Mouse (Mus musculus) neural tube, embryonic 10.5 days (tissue): ENCODE results near the gene Saa1.

Source experiments
- DNase-seq: peaks from one replicate; pipeline ENCODE4 v3.0.0-alpha.2; 2017; ENCODE audit warnings: low spot score; ENCODE audit errors: extremely low spot score

Gene Saa1

DNA sequence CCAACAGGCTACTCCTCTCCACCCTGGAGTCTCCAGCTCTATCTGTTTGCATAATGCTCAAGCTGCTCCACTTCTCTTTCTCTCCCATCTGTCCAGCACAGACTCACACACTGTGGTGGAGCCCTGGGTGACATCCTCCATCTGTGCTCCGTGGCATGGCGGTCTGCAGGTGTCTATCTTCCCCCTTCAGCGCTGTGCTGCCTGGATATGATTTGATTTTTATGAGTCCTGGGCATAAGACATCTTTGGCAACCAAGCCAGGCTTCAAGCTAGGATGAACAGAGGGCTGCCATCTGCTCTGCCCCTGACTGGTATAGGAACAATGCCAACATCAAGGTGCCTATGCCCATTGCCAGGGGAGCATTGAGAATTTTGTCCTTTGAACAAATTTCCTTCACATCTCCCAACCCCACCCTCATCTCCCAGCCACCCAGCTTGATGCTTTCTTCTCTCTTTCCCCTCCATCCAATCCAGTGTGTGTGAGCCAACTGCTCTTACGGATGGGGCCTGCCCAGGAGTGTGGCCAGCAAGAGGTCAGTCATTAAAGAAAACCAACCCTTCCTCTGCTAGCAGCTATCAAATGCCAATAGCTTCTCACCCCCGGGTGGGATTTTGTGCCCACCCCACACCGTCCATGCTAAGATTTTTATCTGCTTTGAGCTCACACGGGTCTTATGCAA is 24.0 kb downstream of the Saa1 start:
- no peak for DNase-seq

GRCm38 (mm10) chr7:46716897-46717296 is 25.9 kb downstream of the Saa1 start:
- no peak for DNase-seq

- no peak for DNase-seq
Measured at GRCm38 (mm10) chr7:46715600-46715999, 27.2 kb downstream of the Saa1 start, which contains the start of gene Saa3. Gene Saa3 (minus strand): TSS chr7:46715700.

DNA sequence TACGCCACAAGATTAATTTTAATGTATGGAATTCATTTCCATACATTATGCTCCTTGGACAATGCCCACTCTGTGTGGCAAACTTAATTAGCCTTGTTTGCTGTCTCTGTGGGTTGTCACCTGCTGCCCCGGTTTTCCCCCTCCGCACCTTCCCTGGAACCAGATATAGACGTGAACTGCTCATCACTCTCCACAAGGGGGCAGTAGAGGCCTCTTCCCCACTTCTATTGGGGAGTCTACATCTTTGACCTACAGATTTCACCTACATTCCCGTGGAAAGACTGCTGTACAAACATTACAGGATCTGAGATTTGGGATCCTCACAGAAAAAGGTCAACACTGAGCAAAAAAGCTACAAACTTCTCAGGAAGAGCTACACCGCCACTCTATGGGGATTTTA is 28.3 kb downstream of the Saa1 start:
- peak; percentile 42 for DNase-seq

DNA sequence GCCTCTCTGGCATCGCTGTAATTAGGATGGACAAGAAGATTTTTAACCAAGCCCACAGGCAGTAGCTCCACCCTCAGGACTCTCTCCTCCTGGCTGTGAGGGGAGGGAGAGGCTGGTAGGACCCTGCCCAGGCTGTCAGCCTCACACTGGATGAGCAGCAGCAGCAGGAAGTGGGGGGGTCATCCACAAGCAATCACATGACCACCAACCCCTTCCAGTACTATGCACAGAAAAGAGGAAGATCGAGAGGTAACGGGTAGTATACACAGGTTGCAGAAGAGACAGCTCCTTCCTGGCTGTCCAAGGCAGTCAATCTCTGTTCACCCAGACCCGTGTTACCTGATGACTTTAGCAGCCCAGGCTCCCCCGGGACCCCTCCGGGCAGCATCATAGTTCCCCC is 30.5 kb downstream of the Saa1 start:
- no peak for DNase-seq

DNA sequence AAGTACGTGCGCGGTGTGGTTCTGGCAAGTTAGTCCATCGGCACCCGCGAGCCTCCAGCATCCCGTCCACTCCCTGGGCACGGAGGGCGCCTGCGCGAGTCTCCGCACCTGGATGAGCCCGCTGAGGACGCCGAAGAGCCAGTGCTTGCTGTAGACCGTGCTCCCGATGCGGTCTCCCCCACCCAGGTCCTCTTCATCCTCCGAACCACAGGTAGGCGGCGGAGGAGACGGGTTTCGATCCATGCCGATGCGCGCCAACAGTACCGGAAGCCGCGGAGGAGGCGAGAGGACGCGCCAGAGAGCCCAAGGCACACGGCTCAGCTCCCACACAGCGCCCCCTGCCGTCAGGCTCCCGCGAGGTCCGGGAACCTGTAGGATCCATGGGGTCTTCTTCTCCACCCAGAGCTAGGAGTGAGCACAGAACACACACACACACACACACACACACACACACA is 32.4 kb downstream of the Saa1 start, which contains the start of gene Saal1:
Saal1 (minus strand) TSS at position 291 of the 455 bp plus-strand sequence.
- peak; percentile 99 for DNase-seq

- no peak for DNase-seq
Measured at GRCm38 (mm10) chr7:46700521-46701025, 42.2 kb downstream of the Saa1 start.

- DNase-seq = no peak
Measured at GRCm38 (mm10) chr7:46696754-46697153, 46.0 kb downstream of the Saa1 start.
